9 mouse cellular contexts compared by ENCODE assay signal in genomic region chr11:84968775-84969174, GRCm38 (mm10). TPM values are rescaled to one million over a fixed set of nuclear protein-coding genes. Genes with fewer than 3 reads are reported as not detected.
DNase-seq lines count a peak whose midpoint lies in the region; ATAC-seq and TF ChIP-seq lines count a peak whose summit lies in the region.
"Had no signal": no experiment of that assay in that cellular context is flagged by ENCODE, and none has a peak within 500 bp of the region (broad histone marks: within the 10 kb centered on the region; RNA-seq: fewer than 3 reads in every experiment).

No protein-coding gene starts in this region.

- ATAC-seq in forebrain, postnatal 0 days: no peak
- ATAC-seq in forebrain, embryonic 16.5 days: no peak
- no peak for ATAC-seq in erythroblast, adult 5-6 weeks (replicated peaks; ENCODE audit: low FRiP score, poor library complexity, severe bottlenecking)
- ATAC-seq: midbrain, embryonic 15.5 days had no signal

- no peak overlapping the region for H3K4me2 ChIP-seq in forebrain, postnatal 0 days (ENCODE audit: low read depth)
- no peak overlapping the region for H3K4me2 ChIP-seq in forebrain, embryonic 16.5 days (ENCODE audit: low read length)
- H3K4me2 ChIP-seq: midbrain, embryonic 15.5 days had no signal

- intact Hi-C loops in left cerebral cortex, postnatal 14 days (cut with DNase I): no loop called here
- intact Hi-C loops in left cerebral cortex, postnatal 36 days (cut with DNase I): no loop called here

- WGBS in kidney, adult 2 months: 35% methylated on average over 6 of the region's 6 CpGs
- WGBS in forebrain, postnatal 0 days: 60% methylated on average over 6 of the region's 6 CpGs
- WGBS in forebrain, embryonic 16.5 days: 60% methylated on average over 6 of the region's 6 CpGs

- no peaks in the 10 kb centered on the region for H3K27me3 ChIP-seq in kidney, adult 2 months (replicated peaks; ENCODE audit: control insufficient read depth, insufficient read depth, low read length)
- H3K27me3 ChIP-seq in forebrain, postnatal 0 days (ENCODE audit: insufficient read depth, low read length): no peaks in the 10 kb centered on the region
- H3K27me3 ChIP-seq in forebrain, embryonic 16.5 days (replicated peaks; ENCODE audit: control insufficient read depth, insufficient read depth, low read length): no peaks in the 10 kb centered on the region
- H3K27me3 ChIP-seq: midbrain, embryonic 15.5 days had no signal

- no peaks in the 10 kb centered on the region for H3K9me3 ChIP-seq in forebrain, postnatal 0 days (ENCODE audit: low read length)
- no peaks in the 10 kb centered on the region for H3K9me3 ChIP-seq in forebrain, embryonic 16.5 days (ENCODE audit: control insufficient read depth, low read length)
- H3K9me3 ChIP-seq: midbrain, embryonic 15.5 days had no signal

- H3K36me3 ChIP-seq in kidney, adult 2 months (ENCODE audit: control insufficient read depth, insufficient read depth, low read length): no peaks in the 10 kb centered on the region
- H3K36me3 ChIP-seq in forebrain, postnatal 0 days (ENCODE audit: insufficient read depth): no peaks in the 10 kb centered on the region
- no peaks in the 10 kb centered on the region for H3K36me3 ChIP-seq in forebrain, embryonic 16.5 days (ENCODE audit: control insufficient read depth, insufficient read depth)
- H3K36me3 ChIP-seq: midbrain, embryonic 15.5 days had no signal

- no peak for TF ChIP-seq CTCF in kidney, adult 2 months (conservative IDR thresholded peaks at IDR 0.05; ENCODE audit: insufficient read depth, insufficient read length, low read depth, low read length)
- TF ChIP-seq CTCF in forebrain, postnatal 0 days (IDR thresholded peaks at IDR 0.05; ENCODE audit: low read depth): no peak

- H3K4me1 ChIP-seq in kidney, adult 2 months (ENCODE audit: control insufficient read depth, insufficient read depth, low read length): peaks cover 9% of the 10 kb centered on the region; the same call in 1 of the 2 replicates
- H3K4me1 ChIP-seq in forebrain, postnatal 0 days (ENCODE audit: insufficient read depth): no peaks in the 10 kb centered on the region
- 0 out of 2 replicates have a peak, but pooled peaks cover 2% of the 10 kb centered on the region for H3K4me1 ChIP-seq in forebrain, embryonic 16.5 days (replicated peaks; ENCODE audit: control insufficient read depth, insufficient read depth, low read length)

- H3K9ac ChIP-seq in forebrain, postnatal 0 days: no peak overlapping the region
- H3K9ac ChIP-seq in forebrain, embryonic 16.5 days (replicated peaks; ENCODE audit: low read depth, low read length): no peak overlapping the region
- H3K9ac ChIP-seq: midbrain, embryonic 15.5 days had no signal

- peak; percentile 52 to 68 for DNase-seq in left cerebral cortex, postnatal 14 days (ENCODE audit: low spot score in 2 of 2)
- no peak for DNase-seq in left cerebral cortex, postnatal 36 days (ENCODE audit: low spot score in 2 of 2)
- DNase-seq in gastrocnemius, adult 18-20 months (ENCODE audit: low spot score): peak; percentile 23
- DNase-seq in kidney, adult 2 months: peak; percentile 92
- peak; percentile 53 to 60 for DNase-seq in right cerebral cortex, postnatal 10 days (ENCODE audit: low spot score in 2 of 2)
- no peak for DNase-seq in forebrain, postnatal 0 days

- no peak overlapping the region for H3K27ac ChIP-seq in kidney, adult 2 months (ENCODE audit: insufficient read depth, low read depth, low read length)
- H3K27ac ChIP-seq in forebrain, postnatal 0 days (ENCODE audit: low read depth, low read length): no peak overlapping the region
- no peak overlapping the region for H3K27ac ChIP-seq in forebrain, embryonic 16.5 days (ENCODE audit: low read length)
- H3K27ac ChIP-seq: midbrain, embryonic 15.5 days had no signal

- no peak overlapping the region for H3K4me3 ChIP-seq in kidney, adult 2 months (ENCODE audit: insufficient read depth, low read depth, low read length)
- no peak overlapping the region for H3K4me3 ChIP-seq in forebrain, postnatal 0 days (ENCODE audit: low read depth, low read length)
- no peak overlapping the region for H3K4me3 ChIP-seq in forebrain, embryonic 16.5 days (replicated peaks; ENCODE audit: low read length)
- H3K4me3 ChIP-seq: midbrain, embryonic 15.5 days had no signal

- no peak for TF ChIP-seq POLR2A in kidney, adult 2 months (IDR thresholded peaks at IDR 0.05; ENCODE audit: low read depth, low read length)

RNA-seq across cellular contexts. Expression of gene Car4, which starts 11.2 kb away (rescaled TPM):
- 10 to 100 TPM; 75.6 to 99.5 TPM for total RNA-seq in left cerebral cortex, postnatal 14 days (2021)
- 10 to 100 TPM; 75.0 to 82.3 TPM for total RNA-seq in left cerebral cortex, postnatal 36 days (2021)
- 1 to 10 TPM; 4.8 to 5.8 TPM for total RNA-seq in gastrocnemius, adult 18-20 months (2021)
- 91.5 and 107 TPM in 2 replicates for polyA plus RNA-seq in kidney, adult 2 months (2012; rRNA removed)
- total RNA-seq in forebrain, postnatal 0 days (2014; rRNA removed): 1.2 and 4.2 TPM in 2 replicates
- polyA plus RNA-seq in forebrain, postnatal 0 days (2015; fragmentation: Nextera tagmentation; extraction: Ambion mirVana): 10.6 and 12.8 TPM in 2 replicates
- polyA plus RNA-seq in forebrain, embryonic 16.5 days (2015; fragmentation: Nextera tagmentation; extraction: Ambion mirVana): 2.5 and 2.6 TPM in 2 replicates
- not detected in 2 replicates for total RNA-seq in erythroblast, adult 5-6 weeks (2015; ENCODE audit: low replicate concordance)
- total RNA-seq in erythroblast, adult 5-6 weeks (2017; ENCODE audit: low replicate concordance): not detected in 2 replicates

RNA-seq across cellular contexts. Expression of gene Znhit3, which starts 52.6 kb away (rescaled TPM):
- 10 to 100 TPM; 28.0 to 34.8 TPM for total RNA-seq in left cerebral cortex, postnatal 14 days (2021)
- 10 to 100 TPM; 31.3 to 38.4 TPM for total RNA-seq in left cerebral cortex, postnatal 36 days (2021)
- total RNA-seq in gastrocnemius, adult 18-20 months (2021): 10 to 100 TPM; 15.6 to 17.3 TPM
- 9.2 and 11.0 TPM in 2 replicates for polyA plus RNA-seq in kidney, adult 2 months (2012; rRNA removed)
- total RNA-seq in forebrain, postnatal 0 days (2014; rRNA removed): 40.0 and 50.7 TPM in 2 replicates
- 83.9 and 96.1 TPM in 2 replicates for polyA plus RNA-seq in forebrain, postnatal 0 days (2015; fragmentation: Nextera tagmentation; extraction: Ambion mirVana)
- 60.8 and 66.9 TPM in 2 replicates for polyA plus RNA-seq in forebrain, embryonic 16.5 days (2015; fragmentation: Nextera tagmentation; extraction: Ambion mirVana)
- total RNA-seq in erythroblast, adult 5-6 weeks (2015; ENCODE audit: low replicate concordance): 1.5 and 6.5 TPM in 2 replicates
- 3.7 and 9.1 TPM in 2 replicates for total RNA-seq in erythroblast, adult 5-6 weeks (2017; ENCODE audit: low replicate concordance)

Comparison
In these comparisons a context has a peak if more than half of its experiments do, and no peak if none do; other contexts are left out.
1. DNase-seq: peak in left cerebral cortex, postnatal 14 days (2 of 2), gastrocnemius, adult 18-20 months (single experiment), kidney, adult 2 months (single experiment) and right cerebral cortex, postnatal 10 days (2 of 2); none in left cerebral cortex, postnatal 36 days (0 of 2) and forebrain, postnatal 0 days (single experiment).
2. RNA of gene Car4, which starts 11.2 kb away (total RNA-seq): 75.6 to 99.5 TPM in left cerebral cortex, postnatal 14 days and 75.0 to 82.3 TPM in left cerebral cortex, postnatal 36 days; 4.8 to 5.8 TPM in gastrocnemius, adult 18-20 months, 1.2 to 4.2 TPM in forebrain, postnatal 0 days and not detected in erythroblast, adult 5-6 weeks; every median in the first group is over 10 times any median in the second.